Mouse (Mus musculus) hindbrain, embryonic 10.5 days (tissue): ENCODE measurements around the gene Rasal1. TPM values are rescaled to one million over a fixed set of nuclear protein-coding genes. Genes with fewer than 3 reads are reported as not detected.

Source experiments
- DNase-seq: peaks from one replicate; pipeline ENCODE4 v3.0.0-alpha.2; 2017; ENCODE audit warnings: low spot score
- H3K27ac ChIP-seq: fragments of 300-500 bp; sonication (generic); 2 replicates; pipeline ENCODE4 v1.5.1; 2016; ENCODE audit warnings: mild to moderate bottlenecking, moderate library complexity
- H3K27me3 ChIP-seq: fragments of 300-500 bp; sonication (generic); 2 replicates; pipeline ENCODE4 v1.6.1; 2016; ENCODE audit warnings: mild to moderate bottlenecking; ENCODE audit not compliant: poor library complexity, insufficient read depth, severe bottlenecking
- H3K36me3 ChIP-seq: fragments of 300-500 bp; sonication (generic); 2 replicates; pipeline ENCODE4 v1.6.1; 2016; ENCODE audit warnings: mild to moderate bottlenecking, moderate library complexity
- H3K4me1 ChIP-seq: fragments of 300-500 bp; sonication (generic); replicated peaks from 2 replicates; pipeline ENCODE4 v1.6.1; 2016; ENCODE audit warnings: mild to moderate bottlenecking
- H3K4me3 ChIP-seq: fragments of 300-500 bp; sonication (generic); 2 replicates; pipeline ENCODE4 v1.5.1; 2016; ENCODE audit warnings: mild to moderate bottlenecking, moderate library complexity
- H3K9me3 ChIP-seq: fragments of 300-500 bp; sonication (generic); 2 replicates; pipeline ENCODE4 v1.6.1; 2016; ENCODE audit warnings: mild to moderate bottlenecking, moderate library complexity
- WGBS: fragments of 180-500 bp; shearing (Covaris S2); methylation state at CpG from one replicate; pipeline ENCODE4 v1.1.7; 2016; 5-methylcytosine and 5-hydroxymethylcytosine counted together
- polyA plus RNA-seq: library from polyadenylated mRNA; unstranded; fragments of >200 nt; fragmentation: Nextera tagmentation; extraction: Ambion mirVana; gene quantifications from 2 replicates; pipeline ENCODE4 v1.2.1, GENCODE M21; 2016

The Rasal1 gene
- 0.13 and 0.15 TPM in 2 replicates for polyA plus RNA-seq

GRCm38 (mm10) chr5:120648569-120649373 is at the start of gene Rasal1:
Rasal1 (plus strand) TSS chr5:120648812.
- Histone ChIP-seq H3K4me1 (peaks cover 17% of the 10 kb centered on the region), H3K4me3 (peak within 1 kb of the TSS; percentile 42), H3K27ac (no peak within 1 kb of the TSS), H3K27me3 (peaks cover 71% of the 10 kb centered on the region), H3K36me3 (no peaks in the 10 kb centered on the region), H3K9me3 (no peaks in the 10 kb centered on the region)
- DNase-seq, result peak; percentile 43
- 2% methylated on average over 53 of the region's 53 CpGs for WGBS

GRCm38 (mm10) chr5:120599625-120600024 is 49.0 kb upstream of the Rasal1 start:
- no peak overlapping the region; the same call in 1 of the 2 replicates for H3K27ac ChIP-seq
- no peak for DNase-seq
- H3K9me3 ChIP-seq, result no peaks in the 10 kb centered on the region
- H3K36me3 ChIP-seq, result no peaks in the 10 kb centered on the region
- no peak overlapping the region for H3K4me3 ChIP-seq
- H3K27me3 ChIP-seq, result no peaks in the 10 kb centered on the region
- peaks cover 46% of the 10 kb centered on the region for H3K4me1 ChIP-seq
- 92% methylated on average over 6 of the region's 6 CpGs for WGBS

GRCm38 (mm10) chr5:120600946-120601668 is 47.5 kb upstream of the Rasal1 start:
- peak overlapping the region; percentile 54 for H3K27ac ChIP-seq
- no peak overlapping the region for H3K4me3 ChIP-seq
- WGBS, result 63% methylated on average over 11 of the region's 11 CpGs
- peaks cover 45% of the 10 kb centered on the region for H3K4me1 ChIP-seq
- DNase-seq, result peak; percentile 54
- no peaks in the 10 kb centered on the region for H3K27me3 ChIP-seq
- no peaks in the 10 kb centered on the region for H3K9me3 ChIP-seq
- no peaks in the 10 kb centered on the region for H3K36me3 ChIP-seq

- no peak for DNase-seq
- whole genome bisulfite sequencing, result 90% methylated on average over 12 of the region's 12 CpGs
- H3K4me3 ChIP-seq, result no peak overlapping the region
- peak overlapping the region; percentile 54; the same call in 1 of the 2 replicates for H3K27ac ChIP-seq
- H3K27me3 ChIP-seq, result no peaks in the 10 kb centered on the region
- H3K36me3 ChIP-seq, result no peaks in the 10 kb centered on the region
- peaks cover 45% of the 10 kb centered on the region for H3K4me1 ChIP-seq
- no peaks in the 10 kb centered on the region for H3K9me3 ChIP-seq
Observed at GRCm38 (mm10) chr5:120602210-120602609, 46.4 kb upstream of the Rasal1 start.

GRCm38 (mm10) chr5:120603515-120603914 is 45.1 kb upstream of the Rasal1 start:
- 63% methylated on average over 7 of the region's 7 CpGs for WGBS
- H3K9me3 ChIP-seq, result no peaks in the 10 kb centered on the region
- H3K4me1 ChIP-seq, result peaks cover 45% of the 10 kb centered on the region
- H3K36me3 ChIP-seq, result peaks cover 8% of the 10 kb centered on the region; the same call in 1 of the 2 replicates
- H3K27ac ChIP-seq, result no peak overlapping the region
- no peak overlapping the region for H3K4me3 ChIP-seq
- no peaks in the 10 kb centered on the region for H3K27me3 ChIP-seq
- DNase-seq, result no peak

- no peaks in the 10 kb centered on the region for H3K9me3 ChIP-seq
- H3K4me3 ChIP-seq, result peak overlapping the region; percentile 49
- peaks cover 20% of the 10 kb centered on the region for H3K36me3 ChIP-seq
- no peaks in the 10 kb centered on the region for H3K27me3 ChIP-seq
- peaks cover 39% of the 10 kb centered on the region for H3K4me1 ChIP-seq
- WGBS, result under 1% methylated on average over 6 of the region's 6 CpGs
- H3K27ac ChIP-seq, result peak overlapping the region; percentile 81
- peak; percentile 82 for DNase-seq
Observed at GRCm38 (mm10) chr5:120604839-120605238, 43.8 kb upstream of the Rasal1 start.

GRCm38 (mm10) chr5:120605241-120605661 is 43.4 kb upstream of the Rasal1 start:
- WGBS, result 4% methylated on average over 10 of the region's 10 CpGs
- no peaks in the 10 kb centered on the region for H3K27me3 ChIP-seq
- H3K4me1 ChIP-seq, result peaks cover 39% of the 10 kb centered on the region
- H3K9me3 ChIP-seq, result no peaks in the 10 kb centered on the region
- H3K36me3 ChIP-seq, result peaks cover 24% of the 10 kb centered on the region
- DNase-seq, result no peak
- peak overlapping the region; percentile 49 for H3K4me3 ChIP-seq
- peak overlapping the region; percentile 81 for H3K27ac ChIP-seq

GRCm38 (mm10) chr5:120605688-120606087 is 42.9 kb upstream of the Rasal1 start:
- Histone ChIP-seq H3K9me3 (no peaks in the 10 kb centered on the region), H3K27ac (peak overlapping the region; percentile 81), H3K4me3 (peak overlapping the region; percentile 49), H3K4me1 (peaks cover 34% of the 10 kb centered on the region), H3K36me3 (peaks cover 27% of the 10 kb centered on the region), H3K27me3 (no peaks in the 10 kb centered on the region)
- DNase-seq, result peak; percentile 92
- 2% methylated on average over 8 of the region's 8 CpGs for WGBS

GRCm38 (mm10) chr5:120606590-120607200 is 41.9 kb upstream of the Rasal1 start:
- Histone ChIP-seq H3K36me3 (peaks cover 27% of the 10 kb centered on the region), H3K4me3 (no peak overlapping the region), H3K9me3 (no peaks in the 10 kb centered on the region), H3K4me1 (peaks cover 34% of the 10 kb centered on the region), H3K27ac (no peak overlapping the region), H3K27me3 (no peaks in the 10 kb centered on the region)
- WGBS, result 66% methylated on average over 25 of the region's 25 CpGs
- DNase-seq, result no peak

- DNase-seq, result no peak
- no peaks in the 10 kb centered on the region for H3K9me3 ChIP-seq
- peaks cover 34% of the 10 kb centered on the region for H3K4me1 ChIP-seq
- 81% methylated on average over 3 of the region's 3 CpGs for WGBS
- H3K27me3 ChIP-seq, result no peaks in the 10 kb centered on the region
- no peak overlapping the region for H3K4me3 ChIP-seq
- H3K27ac ChIP-seq, result no peak overlapping the region
- peaks cover 27% of the 10 kb centered on the region for H3K36me3 ChIP-seq
Observed at GRCm38 (mm10) chr5:120607335-120607734, 41.3 kb upstream of the Rasal1 start.

- no peak for DNase-seq
- Histone ChIP-seq H3K27me3 (no peaks in the 10 kb centered on the region), H3K36me3 (peaks cover 27% of the 10 kb centered on the region), H3K9me3 (no peaks in the 10 kb centered on the region), H3K4me1 (peaks cover 35% of the 10 kb centered on the region), H3K4me3 (no peak overlapping the region), H3K27ac (no peak overlapping the region)
- 90% methylated on average over 16 of the region's 16 CpGs for WGBS
Observed at GRCm38 (mm10) chr5:120609246-120609775, 39.3 kb upstream of the Rasal1 start.

- WGBS, result 93% methylated on average over 5 of the region's 5 CpGs
- Histone ChIP-seq H3K4me3 (peak overlapping the region; percentile 76; the same call in 1 of the 2 replicates), H3K4me1 (peaks cover 27% of the 10 kb centered on the region), H3K27ac (no peak overlapping the region), H3K36me3 (peaks cover 40% of the 10 kb centered on the region), H3K27me3 (no peaks in the 10 kb centered on the region), H3K9me3 (peaks cover 3% of the 10 kb centered on the region; the same call in 1 of the 2 replicates)
- DNase-seq, result no peak
Observed at GRCm38 (mm10) chr5:120610906-120611305, 37.7 kb upstream of the Rasal1 start.
